Mouse (Mus musculus): Measurements from ENCODE around the gene Klf1.

DNA sequence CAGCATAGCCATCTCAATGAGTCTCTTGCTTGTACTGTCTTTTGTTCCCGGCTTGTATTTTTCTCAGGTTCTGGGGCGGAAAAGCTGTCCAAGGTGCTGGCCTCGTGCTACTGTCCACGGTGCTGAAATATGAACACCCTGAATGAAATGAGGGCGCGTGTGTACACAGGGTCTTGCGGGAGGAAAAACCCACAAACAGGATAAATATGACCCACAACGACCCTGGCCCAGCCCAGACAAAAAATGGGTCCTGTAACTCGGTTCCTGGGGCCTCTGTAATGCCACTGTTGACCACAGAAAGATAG lies 45.5 kb downstream of the Klf1 start:
- TF ChIP-seq CTCF (IDR thresholded peaks at IDR 0.05; ENCODE audit: low read depth) (no peak), EP300 (IDR thresholded peaks at IDR 0.05; ENCODE audit: low read depth) (no peak)
